Mouse (Mus musculus): ENCODE data around the gene Mttp.

- TF ChIP-seq CTCF (IDR thresholded peaks at IDR 0.05; ENCODE audit: low read depth) (no peak), EP300 (IDR thresholded peaks at IDR 0.05; ENCODE audit: low read depth) (no peak)
These were observed 79.8 kb downstream of the Mttp start, which contains the start of gene 1110002E22Rik for GRCm38 (mm10) chr3:138064732-138065645.
